Mouse (Mus musculus): Measurements from ENCODE around the gene BC052040.

BC052040 gene

GRCm38 (mm10) chr2:115581241-115581988 is at the start of gene BC052040:
TSS of gene BC052040 (plus strand) at chr2:115581716.
- peak; percentile 83 to 87 for DNase-seq (ENCODE audit: low spot score in 2 of 2)

DNA sequence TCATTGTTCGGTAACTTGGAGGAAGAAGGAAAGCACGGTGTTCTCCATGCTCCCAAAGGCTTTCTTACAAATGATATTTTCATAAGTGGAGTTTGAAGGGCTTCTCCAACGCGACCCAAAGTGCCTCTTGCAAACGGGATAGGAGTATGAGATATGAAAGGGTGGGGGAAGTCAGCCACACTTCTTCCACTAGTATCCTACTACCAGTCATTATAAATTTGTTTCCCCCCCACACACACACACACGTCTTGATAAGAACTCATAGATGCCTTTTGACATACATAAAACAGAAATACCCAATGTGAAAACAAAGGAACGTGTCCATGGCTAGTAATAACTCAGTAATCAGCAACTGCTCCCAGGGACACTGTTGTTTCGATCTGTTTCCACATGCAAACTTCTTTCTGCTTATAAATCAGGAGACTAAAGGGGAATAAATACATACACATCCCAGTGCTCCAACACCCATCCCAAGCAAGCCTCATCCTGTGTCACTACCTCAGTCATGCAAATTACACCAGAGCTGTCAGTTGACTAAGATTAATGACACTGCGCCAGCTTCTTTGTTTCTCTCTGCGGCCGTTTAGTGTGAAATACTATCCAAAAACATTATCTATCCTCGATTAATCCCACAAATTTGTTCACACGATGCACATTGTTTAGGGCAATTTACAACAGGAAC is 43.4 kb upstream of the BC052040 start:
- DNase-seq (ENCODE audit: low spot score in 2 of 2), result no peak

DNA sequence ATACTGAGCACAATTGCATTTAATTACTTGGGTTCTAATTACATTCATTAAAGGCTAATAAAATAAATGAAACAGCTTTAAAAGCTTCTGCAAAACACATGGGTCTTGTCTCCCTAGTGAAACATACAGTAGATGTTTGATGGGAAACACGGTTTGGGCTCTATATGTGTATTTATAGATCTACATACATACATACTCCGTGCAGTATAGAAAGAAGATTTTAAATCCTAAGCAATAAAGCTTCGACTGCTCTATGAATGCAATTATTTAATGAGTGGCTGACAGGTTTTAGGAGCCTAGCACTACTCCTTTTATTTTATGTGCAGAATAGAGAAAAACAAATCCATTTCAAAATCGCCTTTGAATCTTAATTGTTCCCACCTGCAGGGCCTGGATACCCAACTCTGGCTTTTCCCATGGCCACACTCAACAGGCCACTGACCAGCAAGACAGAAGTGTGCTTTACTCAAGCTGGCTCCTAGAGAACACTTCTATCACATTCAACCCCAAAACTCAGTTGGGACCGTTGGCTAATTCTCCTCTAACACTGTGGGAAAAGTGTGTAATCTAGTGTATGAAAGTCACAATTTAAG is 42.7 kb upstream of the BC052040 start:
- DNase-seq (ENCODE audit: low spot score in 2 of 2), result no peak

DNA sequence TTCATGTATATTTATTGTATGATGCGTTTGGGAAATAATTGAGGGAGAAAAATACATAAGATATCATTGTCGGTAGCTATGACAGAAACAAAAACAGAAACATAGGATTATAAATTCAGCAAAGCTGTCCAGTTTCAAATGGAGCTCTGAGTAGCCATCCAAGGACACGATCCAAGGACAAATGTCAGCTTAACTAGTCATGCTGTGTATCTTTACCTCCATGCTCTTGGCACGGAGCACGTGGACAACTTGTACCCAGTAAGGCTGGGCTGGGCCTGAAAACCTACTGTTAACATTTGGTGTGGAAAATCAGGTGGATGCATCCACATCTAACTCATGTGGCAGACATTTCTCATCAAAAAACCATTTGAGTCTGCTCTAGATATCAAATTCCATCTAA is 41.8 kb upstream of the BC052040 start:
- no peak for DNase-seq (ENCODE audit: low spot score in 2 of 2)

GRCm38 (mm10) chr2:115542401-115543123 is 39.0 kb upstream of the BC052040 start:
- no peak for DNase-seq (ENCODE audit: low spot score in 2 of 2)

DNA sequence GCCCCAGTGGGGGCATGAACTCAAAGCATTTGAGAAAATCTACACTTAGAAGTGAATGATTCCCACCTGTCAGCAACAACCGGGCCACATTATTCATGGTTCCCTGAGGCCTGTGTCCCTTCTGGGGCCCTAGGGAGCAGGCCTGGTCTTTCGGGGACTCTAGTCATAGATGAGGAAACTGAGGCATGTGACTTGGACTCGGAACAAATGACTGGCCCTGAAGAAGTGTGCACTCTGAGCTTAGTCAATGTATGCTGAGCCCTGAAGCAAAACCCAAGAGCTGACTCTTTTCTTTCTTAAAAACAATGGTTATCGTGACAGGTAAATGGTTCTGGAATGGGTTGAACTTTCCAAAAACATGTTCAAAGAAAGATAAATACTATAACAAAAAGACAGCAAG is 38.3 kb upstream of the BC052040 start:
- no peak for DNase-seq (ENCODE audit: low spot score in 2 of 2)

- DNase-seq (ENCODE audit: low spot score in 2 of 2), result no peak
Measured at GRCm38 (mm10) chr2:115551901-115552300, 29.6 kb upstream of the BC052040 start.

- no peak for DNase-seq (ENCODE audit: low spot score in 2 of 2)
Measured at GRCm38 (mm10) chr2:115562155-115562827, 19.2 kb upstream of the BC052040 start.

DNA sequence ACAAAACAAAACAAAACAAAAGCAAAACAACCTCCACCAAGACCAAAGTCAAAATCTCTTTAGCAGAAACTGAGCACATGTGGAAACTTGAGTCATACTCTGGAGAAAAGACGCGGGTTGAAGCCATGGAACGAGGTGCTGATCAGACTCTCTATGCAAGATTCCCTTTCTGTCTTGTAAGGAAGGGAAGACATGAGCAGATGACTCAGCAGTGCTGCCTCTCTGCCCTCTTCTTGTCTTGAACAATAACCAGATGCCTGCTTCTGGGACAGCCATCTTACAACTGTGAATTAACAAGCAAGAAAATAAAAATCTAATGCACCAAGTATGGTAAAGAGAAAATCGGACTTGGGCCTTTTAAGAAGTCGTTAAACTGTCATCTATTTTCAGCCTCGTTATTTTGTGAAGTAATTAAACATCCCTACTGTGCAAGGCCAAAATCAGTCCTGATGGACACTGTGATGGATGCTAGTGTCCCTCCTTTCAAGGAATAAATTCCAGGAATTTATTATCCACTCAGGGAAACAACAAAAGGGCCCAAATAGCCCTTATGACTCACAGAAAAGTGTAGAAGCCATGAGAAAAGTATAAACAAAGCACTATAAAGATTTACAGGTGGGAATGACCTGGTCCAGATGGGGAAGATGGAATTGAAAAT is 18.0 kb upstream of the BC052040 start:
- no peak for DNase-seq (ENCODE audit: low spot score in 2 of 2)

DNA sequence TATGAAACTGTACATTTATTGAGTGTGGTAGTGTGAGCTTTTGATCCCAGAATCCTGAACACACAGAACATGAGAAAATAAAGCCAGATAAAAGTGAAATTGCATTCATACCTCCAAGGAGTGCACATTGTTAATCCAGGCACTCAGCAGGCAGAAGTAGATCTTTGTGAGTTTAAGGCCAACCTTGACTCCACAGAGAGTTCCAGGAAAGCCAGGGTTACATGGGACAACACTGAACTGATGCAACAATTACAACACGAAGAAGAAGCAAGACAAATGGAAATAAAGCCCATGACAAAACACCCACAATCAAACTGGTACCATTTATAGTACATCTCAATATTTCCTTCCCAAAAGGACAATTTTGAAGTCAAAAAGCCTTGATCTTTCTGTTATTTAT is 9.5 kb upstream of the BC052040 start:
- no peak for DNase-seq (ENCODE audit: low spot score in 2 of 2)

- DNase-seq (ENCODE audit: low spot score in 2 of 2), result no peak
Measured at GRCm38 (mm10) chr2:115574802-115575201, 6.7 kb upstream of the BC052040 start.

GRCm38 (mm10) chr2:115579171-115579900 is 2.2 kb upstream of the BC052040 start:
- DNase-seq (ENCODE audit: low spot score in 2 of 2), result no peak

DNA sequence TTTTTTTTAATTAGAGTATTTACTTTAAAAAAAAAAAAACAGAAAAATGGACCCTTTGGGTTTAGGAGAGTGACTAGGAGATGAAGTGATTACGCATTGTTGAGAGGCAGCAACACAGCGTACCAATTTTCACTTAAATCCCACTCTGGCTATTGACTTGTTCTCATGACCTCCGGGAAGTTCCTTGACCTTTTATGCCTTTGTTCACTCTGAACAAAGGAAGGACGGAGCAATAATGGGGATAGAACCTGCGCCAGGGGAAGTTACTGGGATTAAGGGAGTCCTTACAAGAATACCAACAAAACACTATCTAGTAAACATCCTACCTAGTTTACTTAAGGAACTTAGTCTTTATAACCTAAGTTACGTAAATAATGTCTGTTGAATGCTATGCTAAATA is 1.5 kb upstream of the BC052040 start:
- DNase-seq (ENCODE audit: low spot score in 2 of 2), result no peak

- DNase-seq (ENCODE audit: low spot score in 2 of 2), result no peak
Measured at GRCm38 (mm10) chr2:115581989-115582608, 583 bp downstream of the BC052040 start.

- DNase-seq (ENCODE audit: low spot score in 2 of 2), result no peak
Measured at GRCm38 (mm10) chr2:115583776-115584175, 2.3 kb downstream of the BC052040 start.

- DNase-seq (ENCODE audit: low spot score in 2 of 2), result no peak
Measured at GRCm38 (mm10) chr2:115590602-115591001, 9.1 kb downstream of the BC052040 start.

- no peak for DNase-seq (ENCODE audit: low spot score in 2 of 2)
Measured at GRCm38 (mm10) chr2:115592651-115593119, 11.2 kb downstream of the BC052040 start.

DNA sequence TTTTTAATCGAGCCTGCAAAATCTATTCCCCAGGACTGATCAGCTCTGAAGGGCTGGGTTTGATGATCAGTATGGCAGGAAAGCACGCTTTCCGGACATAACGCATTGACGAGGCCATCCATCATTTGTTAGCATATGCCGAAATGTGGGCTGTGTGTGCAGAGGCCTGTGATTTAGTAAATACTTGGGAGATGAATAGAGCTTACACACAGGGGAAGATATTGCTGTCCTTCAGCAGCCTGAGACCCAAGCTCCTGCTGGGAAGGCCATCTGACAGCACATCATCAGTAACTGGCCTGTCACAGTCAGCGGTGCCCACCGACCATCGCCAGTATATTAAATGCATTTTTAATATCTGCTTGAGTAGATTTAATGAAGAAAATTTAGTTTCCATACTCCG is 15.5 kb downstream of the BC052040 start:
- no peak for DNase-seq (ENCODE audit: low spot score in 2 of 2)

DNA sequence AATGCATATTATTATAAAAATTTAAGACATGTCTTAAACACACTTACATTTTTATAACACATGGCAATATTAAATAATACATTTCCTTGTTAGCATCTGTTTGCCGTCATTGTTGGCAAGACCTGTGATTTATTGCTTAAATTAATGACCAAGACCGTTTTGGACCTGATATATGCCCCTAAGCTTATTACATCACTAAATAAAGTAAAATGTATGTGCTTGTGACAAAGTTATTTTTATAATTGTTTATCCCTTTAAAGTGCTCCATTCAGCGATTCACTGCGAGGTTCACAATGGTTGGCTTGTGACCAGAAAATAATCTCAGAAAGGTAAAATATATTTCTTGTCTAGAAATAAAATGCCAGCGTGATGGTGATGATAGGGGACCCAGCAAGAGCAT is 16.8 kb downstream of the BC052040 start:
- no peak for DNase-seq (ENCODE audit: low spot score in 2 of 2)

- no peak for DNase-seq (ENCODE audit: low spot score in 2 of 2)
Measured at GRCm38 (mm10) chr2:115600724-115601123, 19.2 kb downstream of the BC052040 start.
